Mouse (Mus musculus) hindbrain, embryonic 12.5 days (tissue): ENCODE results near the gene Lrmda. TPM values are rescaled to one million over a fixed set of nuclear protein-coding genes. Genes with fewer than 3 reads are reported as not detected.
"Not testable (repeated sequence)": the region's sequence is repeated elsewhere in the genome, so short reads cannot be mapped to it uniquely, and the experiment has no call there.

Experiments used
- ATAC-seq: fragments of 200-750 bp; cut with Nextera tagmentation; 2 replicates; pipeline ENCODE4 v1.8.0; 2017; ENCODE audit warnings: moderate TSS enrichment; ENCODE audit not compliant: low FRiP score
- H3K27ac ChIP-seq: fragments of 300-500 bp; sonication (generic); 2 replicates; pipeline ENCODE4 v1.5.1; 2016; ENCODE audit warnings: mild to moderate bottlenecking
- H3K27me3 ChIP-seq: fragments of 300-500 bp; sonication (generic); 2 replicates; pipeline ENCODE4 v1.6.1; 2016; ENCODE audit warnings: mild to moderate bottlenecking
- H3K36me3 ChIP-seq: fragments of 300-500 bp; sonication (generic); 2 replicates; pipeline ENCODE4 v1.6.1; 2016; ENCODE audit warnings: mild to moderate bottlenecking
- H3K4me1 ChIP-seq: fragments of 300-500 bp; sonication (generic); 2 replicates; pipeline ENCODE4 v1.6.1; 2016
- H3K4me2 ChIP-seq: fragments of 300-500 bp; sonication (generic); replicated peaks from 2 replicates; pipeline ENCODE4 v1.6.1; 2016; ENCODE audit warnings: mild to moderate bottlenecking
- H3K4me3 ChIP-seq: fragments of 300-500 bp; sonication (generic); 2 replicates; pipeline ENCODE4 v1.5.1; 2016; ENCODE audit warnings: mild to moderate bottlenecking
- H3K9ac ChIP-seq: fragments of 300-500 bp; sonication (generic); 2 replicates; pipeline ENCODE4 v1.6.1; 2016; ENCODE audit warnings: mild to moderate bottlenecking, moderate library complexity
- H3K9me3 ChIP-seq: fragments of 300-500 bp; sonication (generic); replicated peaks from 2 replicates; pipeline ENCODE4 v1.6.1; 2016; ENCODE audit warnings: mild to moderate bottlenecking
- WGBS: fragments of 180-500 bp; shearing (Covaris S2); methylation state at CpG from one replicate; pipeline ENCODE4 v1.1.7; 2016; 5-methylcytosine and 5-hydroxymethylcytosine counted together
- polyA plus RNA-seq: library from polyadenylated mRNA; unstranded; fragments of >200 nt; fragmentation: Nextera tagmentation; extraction: Ambion mirVana; gene quantifications from 2 replicates; pipeline ENCODE4 v1.2.1, GENCODE M21; 2016

The Lrmda gene
- polyA plus RNA-seq, 1 experiment from 2014 or later: 0.53 TPM

DNA sequence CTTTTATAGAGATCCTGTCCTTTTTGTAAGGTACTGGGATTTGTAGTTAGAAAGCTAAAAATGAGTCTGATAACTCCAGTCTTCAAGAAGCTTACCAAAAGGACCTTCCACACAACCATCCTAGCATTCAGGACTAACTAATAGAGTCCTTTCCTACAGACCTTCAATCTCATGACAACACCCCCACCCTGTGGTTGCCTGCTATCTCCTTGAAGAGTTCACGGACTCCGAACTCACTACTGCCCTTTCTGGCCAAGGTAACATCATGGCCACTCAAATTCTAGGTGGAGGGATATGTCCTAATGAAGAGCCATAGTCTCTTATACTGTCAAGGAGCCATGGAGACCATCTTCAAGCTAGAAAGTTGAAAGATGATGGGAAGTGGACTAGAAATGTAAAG is 762.2 kb downstream of the Lrmda start:
- Histone ChIP-seq H3K4me2 (no peak overlapping the region), H3K27me3 (no peaks in the 10 kb centered on the region), H3K4me3 (no peak overlapping the region), H3K9me3 (no peaks in the 10 kb centered on the region), H3K27ac (no peak overlapping the region), H3K4me1 (peaks cover 12% of the 10 kb centered on the region), H3K36me3 (no peaks in the 10 kb centered on the region), H3K9ac (no peak overlapping the region)
- WGBS: 89% methylated on average over 2 of the region's 2 CpGs
- no peak for ATAC-seq

GRCm38 (mm10) chr14:22782365-22782764 is 762.9 kb downstream of the Lrmda start:
- H3K9me3 ChIP-seq: no peaks in the 10 kb centered on the region
- peaks cover 12% of the 10 kb centered on the region for H3K4me1 ChIP-seq
- 32% methylated on average over 2 of the region's 2 CpGs for WGBS
- no peaks in the 10 kb centered on the region for H3K27me3 ChIP-seq
- no peak overlapping the region for H3K4me3 ChIP-seq
- H3K27ac ChIP-seq: no peak overlapping the region
- H3K4me2 ChIP-seq: no peak overlapping the region
- ATAC-seq: no peak
- no peaks in the 10 kb centered on the region for H3K36me3 ChIP-seq
- H3K9ac ChIP-seq: no peak overlapping the region

GRCm38 (mm10) chr14:22783211-22784161 is 764.0 kb downstream of the Lrmda start:
- ATAC-seq: peak; percentile 73
- 0 out of 2 replicates have a peak overlapping the region, but pooled peaks have one; percentile 6 for H3K9ac ChIP-seq
- H3K36me3 ChIP-seq: no peaks in the 10 kb centered on the region
- no peaks in the 10 kb centered on the region for H3K27me3 ChIP-seq
- WGBS: 40% methylated on average over 15 of the region's 15 CpGs
- H3K4me3 ChIP-seq: no peak overlapping the region
- peak overlapping the region; percentile 76 for H3K27ac ChIP-seq
- H3K9me3 ChIP-seq: no peaks in the 10 kb centered on the region
- no peak overlapping the region; the same call in 1 of the 2 replicates for H3K4me2 ChIP-seq
- peaks cover 12% of the 10 kb centered on the region for H3K4me1 ChIP-seq

- Histone ChIP-seq H3K27ac (no peak overlapping the region), H3K4me2 (no peak overlapping the region), H3K9ac (no peak overlapping the region), H3K4me3 (no peak overlapping the region), H3K9me3 (no peaks in the 10 kb centered on the region), H3K36me3 (no peaks in the 10 kb centered on the region), H3K4me1 (peaks cover 4% of the 10 kb centered on the region; the same call in 1 of the 2 replicates), H3K27me3 (no peaks in the 10 kb centered on the region)
- 91% methylated on average over 4 of the region's 4 CpGs for WGBS
- ATAC-seq: no peak
Observed at GRCm38 (mm10) chr14:22800020-22800419, 780.5 kb downstream of the Lrmda start.

GRCm38 (mm10) chr14:22800871-22801636 is 781.5 kb downstream of the Lrmda start:
- 71% methylated on average over 13 of the region's 13 CpGs for WGBS
- H3K4me3 ChIP-seq: no peak overlapping the region
- H3K4me2 ChIP-seq: no peak overlapping the region
- no peak for ATAC-seq
- H3K9me3 ChIP-seq: no peaks in the 10 kb centered on the region
- no peaks in the 10 kb centered on the region for H3K36me3 ChIP-seq
- no peak overlapping the region for H3K9ac ChIP-seq
- H3K27ac ChIP-seq: no peak overlapping the region
- peaks cover 4% of the 10 kb centered on the region; the same call in 1 of the 2 replicates for H3K4me1 ChIP-seq
- no peaks in the 10 kb centered on the region for H3K27me3 ChIP-seq

DNA sequence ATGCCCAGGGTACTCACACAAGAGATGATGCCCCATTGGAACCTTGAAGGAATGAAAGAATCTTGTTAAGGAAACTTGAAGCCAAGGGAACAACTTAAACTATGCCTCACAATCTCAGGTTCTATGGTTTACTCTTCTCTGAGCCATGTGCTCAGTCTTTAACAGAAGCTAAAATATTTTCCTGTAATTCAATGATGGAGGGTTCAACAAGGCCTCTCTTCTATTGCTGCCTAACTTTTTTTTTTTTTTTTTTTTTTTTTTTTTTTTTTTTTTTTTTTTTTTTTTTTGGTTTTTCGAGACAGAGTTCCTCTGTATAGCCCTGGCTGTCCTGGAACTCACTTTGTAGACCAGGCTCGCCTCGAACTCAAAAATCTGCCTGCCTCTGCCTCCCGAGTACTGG is 782.2 kb downstream of the Lrmda start:
- H3K4me2 ChIP-seq, H3K4me1 ChIP-seq, H3K9ac ChIP-seq, ATAC-seq, H3K9me3 ChIP-seq, H3K36me3 ChIP-seq, H3K27me3 ChIP-seq, H3K27ac ChIP-seq, H3K4me3 ChIP-seq: not testable (repeated sequence)
- 78% methylated on average over 4 of the region's 4 CpGs for WGBS

DNA sequence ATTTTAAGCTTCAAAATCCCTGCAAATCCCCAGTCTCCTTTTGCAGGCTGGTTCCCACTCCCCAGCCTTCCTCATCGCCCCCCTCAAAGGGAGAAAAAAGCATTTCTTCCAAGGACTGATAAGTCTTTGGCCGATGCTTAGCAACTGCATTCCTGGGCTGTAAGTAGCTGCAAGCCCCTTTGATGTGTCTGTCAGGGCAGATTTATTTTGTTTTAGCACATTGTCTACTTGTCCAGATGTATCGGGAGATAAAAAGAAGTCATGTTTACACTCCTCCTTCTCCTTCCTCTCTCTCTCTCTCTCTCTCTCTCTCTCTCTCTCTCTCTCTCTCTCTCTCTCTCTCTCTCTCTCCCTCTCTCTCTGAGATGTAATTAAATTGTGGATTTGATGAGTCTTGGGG is 787.8 kb downstream of the Lrmda start:
- Histone ChIP-seq H3K9ac (no peak overlapping the region), H3K4me1 (peaks cover 16% of the 10 kb centered on the region), H3K27ac (0 out of 2 replicates have a peak overlapping the region, but pooled peaks have one; percentile 46), H3K9me3 (no peaks in the 10 kb centered on the region), H3K4me3 (no peak overlapping the region), H3K27me3 (peaks cover 5% of the 10 kb centered on the region; the same call in 1 of the 2 replicates), H3K4me2 (peak overlapping the region; percentile 48; the same call in 1 of the 2 replicates), H3K36me3 (no peaks in the 10 kb centered on the region)
- no peak for ATAC-seq
- WGBS: 1% methylated on average over 3 of the region's 3 CpGs

- ATAC-seq: peak; percentile 94
- H3K4me3 ChIP-seq: peak overlapping the region; percentile 15
- H3K9me3 ChIP-seq: no peaks in the 10 kb centered on the region
- no peak overlapping the region for H3K9ac ChIP-seq
- 1% methylated on average over 20 of the region's 20 CpGs for WGBS
- H3K4me1 ChIP-seq: peaks cover 20% of the 10 kb centered on the region
- 0 out of 2 replicates have a peak overlapping the region, but pooled peaks have one; percentile 41 for H3K27ac ChIP-seq
- no peaks in the 10 kb centered on the region for H3K36me3 ChIP-seq
- peaks cover 5% of the 10 kb centered on the region; the same call in 1 of the 2 replicates for H3K27me3 ChIP-seq
- peak overlapping the region; percentile 48 for H3K4me2 ChIP-seq
Observed at GRCm38 (mm10) chr14:22807726-22808594, 788.4 kb downstream of the Lrmda start.

DNA sequence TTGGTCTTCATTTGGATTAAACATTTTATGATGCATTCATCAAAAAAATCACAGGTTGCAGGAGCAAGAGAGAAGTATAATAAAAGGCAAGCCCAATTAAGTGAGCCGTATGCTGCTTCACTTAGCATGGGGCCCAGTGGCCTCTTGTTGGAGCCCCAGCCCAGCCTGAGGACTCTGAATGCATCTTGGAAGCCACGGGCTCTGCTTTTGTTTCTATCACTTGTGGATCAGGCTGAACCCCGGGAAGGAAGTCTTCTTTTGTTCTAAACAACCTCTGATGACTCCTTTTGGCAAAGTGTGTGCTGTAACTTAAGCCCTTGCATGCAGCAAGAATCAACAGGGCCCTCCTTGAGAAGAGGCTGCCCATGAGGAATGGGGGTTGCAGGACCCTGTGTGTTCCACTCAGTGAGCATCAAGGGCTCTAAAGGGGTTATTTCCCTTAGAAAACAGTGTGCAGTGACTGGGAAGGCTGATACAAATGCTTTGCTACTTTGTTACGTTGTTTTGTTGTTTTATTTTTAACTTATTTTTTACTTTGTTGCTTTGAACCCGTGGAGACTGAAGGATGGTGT is 789.2 kb downstream of the Lrmda start:
- no peak overlapping the region for H3K4me3 ChIP-seq
- H3K36me3 ChIP-seq: no peaks in the 10 kb centered on the region
- peaks cover 24% of the 10 kb centered on the region for H3K4me1 ChIP-seq
- WGBS: 28% methylated on average over 5 of the region's 5 CpGs
- ATAC-seq: peak; percentile 67
- no peak overlapping the region for H3K27ac ChIP-seq
- no peaks in the 10 kb centered on the region for H3K9me3 ChIP-seq
- peaks cover 5% of the 10 kb centered on the region; the same call in 1 of the 2 replicates for H3K27me3 ChIP-seq
- H3K9ac ChIP-seq: no peak overlapping the region
- no peak overlapping the region for H3K4me2 ChIP-seq

DNA sequence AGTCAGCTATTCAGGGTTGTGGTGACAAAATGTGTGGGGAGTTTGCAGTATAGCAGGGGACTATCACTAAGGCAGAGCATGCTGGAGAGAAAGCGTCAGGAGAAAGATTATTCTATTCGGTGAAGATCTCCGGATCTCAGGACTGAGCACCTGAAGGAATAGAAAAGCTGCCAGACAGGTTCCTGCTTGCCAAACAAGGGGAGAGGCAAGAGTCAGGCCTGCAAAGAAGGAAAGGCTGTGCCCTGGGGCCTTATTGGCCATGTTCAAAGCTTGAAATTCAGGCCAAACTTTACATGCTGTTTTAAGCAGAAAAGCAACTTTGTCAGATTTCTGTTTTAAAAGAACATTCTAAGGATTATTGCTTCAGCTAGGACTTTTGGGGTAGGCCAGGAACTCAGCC is 789.7 kb downstream of the Lrmda start:
- no peak for ATAC-seq
- Histone ChIP-seq H3K4me1 (peaks cover 24% of the 10 kb centered on the region), H3K9ac (no peak overlapping the region), H3K27ac (no peak overlapping the region), H3K4me2 (no peak overlapping the region), H3K4me3 (no peak overlapping the region), H3K9me3 (no peaks in the 10 kb centered on the region), H3K36me3 (no peaks in the 10 kb centered on the region), H3K27me3 (peaks cover 5% of the 10 kb centered on the region; the same call in 1 of the 2 replicates)
- 57% methylated on average over 3 of the region's 3 CpGs for WGBS

DNA sequence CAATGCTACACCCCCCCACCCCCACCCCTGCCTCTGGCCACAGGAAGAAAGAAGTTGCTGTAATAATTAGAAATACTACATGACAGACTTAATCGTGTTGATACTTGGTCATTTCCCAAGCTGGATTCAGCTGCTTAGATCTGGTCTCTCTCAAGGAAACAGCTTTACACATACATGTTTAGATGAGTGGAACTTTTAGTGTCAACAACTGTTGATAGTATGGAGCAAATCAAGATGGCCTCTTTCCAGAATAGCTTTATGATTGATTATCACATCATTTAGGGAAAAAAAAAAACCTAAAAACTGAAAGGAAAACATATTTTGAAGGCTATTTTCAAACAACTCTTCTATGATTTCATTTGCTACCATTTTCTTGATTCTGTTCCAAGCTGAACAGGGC is 791.0 kb downstream of the Lrmda start:
- Histone ChIP-seq H3K9me3 (no peaks in the 10 kb centered on the region), H3K4me1 (peaks cover 27% of the 10 kb centered on the region), H3K4me2 (no peak overlapping the region), H3K36me3 (no peaks in the 10 kb centered on the region), H3K4me3 (no peak overlapping the region), H3K27me3 (peaks cover 5% of the 10 kb centered on the region; the same call in 1 of the 2 replicates), H3K9ac (no peak overlapping the region), H3K27ac (no peak overlapping the region)
- no peak for ATAC-seq
- WGBS: 79% methylated on average over 1 of the region's 1 CpGs
